Comparison of ENCODE assay signal across 8 mouse cellular contexts in genomic region chr1:82292771-82293170, GRCm38 (mm10). TPM values are rescaled to one million over a fixed set of nuclear protein-coding genes. Genes with fewer than 3 reads are reported as not detected.
DNase-seq lines count a peak whose midpoint lies in the region; ATAC-seq and TF ChIP-seq lines count a peak whose summit lies in the region.

No protein-coding gene starts in this region.

- peak; percentile 92 for DNase-seq in forebrain, embryonic 11.5 days (ENCODE audit: low spot score)
- peak; percentile 51 for DNase-seq in liver
- DNase-seq in midbrain, postnatal 0 days (ENCODE audit: low spot score): peak; percentile 92
- DNase-seq in thymus, adult 18-20 months: peak; percentile 6 to 25

- H3K27ac ChIP-seq in forebrain, embryonic 11.5 days (ENCODE audit: low read depth, low read length): peak overlapping the region; percentile 5; the same call in 1 of the 2 replicates
- H3K27ac ChIP-seq in heart, embryonic 14.5 days (replicated peaks in 1 of 2; ENCODE audit: control insufficient read depth in 1 of 2, insufficient read depth in 1 of 2, low read depth in 2 of 2, low read length in 2 of 2): peak overlapping the region; percentile 68 to 98
- H3K27ac ChIP-seq in kidney, embryonic 15.5 days: 0 out of 2 replicates have a peak overlapping the region, but pooled peaks have one; percentile 98
- H3K27ac ChIP-seq in midbrain, postnatal 0 days (ENCODE audit: low read depth, low read length): peak overlapping the region; percentile 90

- H3K27me3 ChIP-seq in megakaryocyte, embryonic 14.5 days (replicated peaks): peaks cover 68% of the 10 kb centered on the region
- H3K27me3 ChIP-seq in forebrain, embryonic 11.5 days (ENCODE audit: control insufficient read depth, insufficient read depth, low read length): no peaks in the 10 kb centered on the region
- H3K27me3 ChIP-seq in heart, embryonic 14.5 days (ENCODE audit: control insufficient read depth, insufficient read depth, low read length): peaks cover 18% of the 10 kb centered on the region; the same call in 1 of the 2 replicates
- H3K27me3 ChIP-seq in kidney, embryonic 15.5 days: peaks cover 22% of the 10 kb centered on the region
- H3K27me3 ChIP-seq in midbrain, postnatal 0 days (ENCODE audit: insufficient read depth, low read length): no peaks in the 10 kb centered on the region

- H3K36me3 ChIP-seq in megakaryocyte, embryonic 14.5 days (replicated peaks; ENCODE audit: low read length): no peaks in the 10 kb centered on the region
- peaks cover 16% of the 10 kb centered on the region for H3K36me3 ChIP-seq in forebrain, embryonic 11.5 days (ENCODE audit: control insufficient read depth, insufficient read depth, low read length)
- peaks cover 12% of the 10 kb centered on the region for H3K36me3 ChIP-seq in heart, embryonic 14.5 days (ENCODE audit: control insufficient read depth, insufficient read depth, low read length)
- peaks cover 12% of the 10 kb centered on the region for H3K36me3 ChIP-seq in kidney, embryonic 15.5 days
- H3K36me3 ChIP-seq in midbrain, postnatal 0 days (ENCODE audit: insufficient read depth, low read length): no peaks in the 10 kb centered on the region

- WGBS in forebrain, embryonic 11.5 days: 0% methylated on average over 13 of the region's 13 CpGs
- WGBS in heart, embryonic 14.5 days: under 1% methylated on average over 13 of the region's 13 CpGs
- whole genome bisulfite sequencing in kidney, embryonic 15.5 days: 1% methylated on average over 13 of the region's 13 CpGs
- WGBS in midbrain, postnatal 0 days: 2% methylated on average over 13 of the region's 13 CpGs

- no peak overlapping the region for H3K9ac ChIP-seq in forebrain, embryonic 11.5 days (ENCODE audit: low read length)
- H3K9ac ChIP-seq in heart, embryonic 14.5 days (ENCODE audit: low read length): peak overlapping the region; percentile 96
- no peak overlapping the region for H3K9ac ChIP-seq in kidney, embryonic 15.5 days
- H3K9ac ChIP-seq in midbrain, postnatal 0 days (replicated peaks; ENCODE audit: low read length, poor library complexity, severe bottlenecking): no peak overlapping the region; the same call in 1 of the 2 replicates

- H3K9me3 ChIP-seq in megakaryocyte, embryonic 14.5 days: peaks cover 15% of the 10 kb centered on the region; the same call in 1 of the 2 replicates
- no peaks in the 10 kb centered on the region; the same call in 1 of the 2 replicates for H3K9me3 ChIP-seq in forebrain, embryonic 11.5 days (ENCODE audit: control insufficient read depth, low read length)
- no peaks in the 10 kb centered on the region for H3K9me3 ChIP-seq in heart, embryonic 14.5 days (ENCODE audit: control insufficient read depth, low read length)
- no peaks in the 10 kb centered on the region for H3K9me3 ChIP-seq in kidney, embryonic 15.5 days (replicated peaks)
- H3K9me3 ChIP-seq in midbrain, postnatal 0 days (ENCODE audit: low read length): no peaks in the 10 kb centered on the region

- H3K4me3 ChIP-seq in megakaryocyte, embryonic 14.5 days (replicated peaks): peak overlapping the region; percentile 83
- H3K4me3 ChIP-seq in forebrain, embryonic 11.5 days (ENCODE audit: low read depth, low read length): peak overlapping the region; percentile 73
- H3K4me3 ChIP-seq in heart, embryonic 14.5 days (ENCODE audit: control insufficient read depth in 1 of 2, insufficient read depth in 1 of 2, low read depth in 1 of 2, low read length in 2 of 2): peak overlapping the region; percentile 56 to 78
- peak overlapping the region; percentile 72 for H3K4me3 ChIP-seq in kidney, embryonic 15.5 days (replicated peaks)
- peak overlapping the region; percentile 61 for H3K4me3 ChIP-seq in midbrain, postnatal 0 days (ENCODE audit: low read depth, low read length)

- peak overlapping the region; percentile 92 for H3K4me2 ChIP-seq in forebrain, embryonic 11.5 days (ENCODE audit: low read depth, low read length, severe bottlenecking)
- H3K4me2 ChIP-seq in heart, embryonic 14.5 days (ENCODE audit: low read length): peak overlapping the region; percentile 73
- peak overlapping the region; percentile 91 for H3K4me2 ChIP-seq in kidney, embryonic 15.5 days
- peak overlapping the region; percentile 73 for H3K4me2 ChIP-seq in midbrain, postnatal 0 days (ENCODE audit: low read depth, low read length, poor library complexity, severe bottlenecking)

- ATAC-seq in megakaryocyte, adult 5-6 weeks (ENCODE audit: poor library complexity, severe bottlenecking): no peak
- peak; percentile 76 for ATAC-seq in forebrain, embryonic 11.5 days (replicated peaks; ENCODE audit: low FRiP score)
- peak; percentile 20; the same call in 1 of the 2 replicates for ATAC-seq in heart, embryonic 14.5 days (ENCODE audit: insufficient number of reproducible peaks, insufficient read depth, low FRiP score, low read depth)
- peak; percentile 50 for ATAC-seq in kidney, embryonic 15.5 days (replicated peaks; ENCODE audit: low FRiP score)
- peak; percentile 77 for ATAC-seq in midbrain, postnatal 0 days (ENCODE audit: low FRiP score)

- H3K4me1 ChIP-seq in megakaryocyte, embryonic 14.5 days: peaks cover 39% of the 10 kb centered on the region
- peaks cover 13% of the 10 kb centered on the region for H3K4me1 ChIP-seq in forebrain, embryonic 11.5 days (replicated peaks; ENCODE audit: control insufficient read depth, insufficient read depth, low read length)
- H3K4me1 ChIP-seq in heart, embryonic 14.5 days (ENCODE audit: control insufficient read depth in 2 of 2, insufficient read depth in 2 of 2, low read length in 2 of 2): peaks cover 12 to 27% of the 10 kb centered on the region in 2 experiments; a peak in 3 of 4 replicates
- H3K4me1 ChIP-seq in kidney, embryonic 15.5 days: peaks cover 36% of the 10 kb centered on the region
- H3K4me1 ChIP-seq in midbrain, postnatal 0 days (ENCODE audit: insufficient read depth, low read length): peaks cover 9% of the 10 kb centered on the region; the same call in 1 of the 2 replicates

- TF ChIP-seq CTCF in midbrain, postnatal 0 days (IDR thresholded peaks at IDR 0.05): no peak

RNA-seq across cellular contexts. Expression of gene Irs1, which starts 1.6 kb away (rescaled TPM):
- 0.35 TPM in 1 of 2 replicates, not detected in the other for polyA plus RNA-seq in megakaryocyte, embryonic 14.5 days (2012; ENCODE audit: insufficient read depth, low replicate concordance)
- total RNA-seq in megakaryocyte, adult 5-6 weeks (2015): 0.02 and 0.07 TPM in 2 replicates
- total RNA-seq in megakaryocyte, adult 5-6 weeks (2017): 0.16 TPM in 1 of 2 replicates, not detected in the other
- polyA plus RNA-seq in forebrain, embryonic 11.5 days (2014; fragmentation: Nextera tagmentation; extraction: Ambion mirVana): 14.2 and 17.5 TPM in 2 replicates
- polyA plus RNA-seq in heart, embryonic 14.5 days (2014; fragmentation: Nextera tagmentation; extraction: Ambion mirVana): 10.5 and 10.7 TPM in 2 replicates
- polyA plus RNA-seq in kidney, embryonic 15.5 days (2015; fragmentation: Nextera tagmentation; extraction: Ambion mirVana): 4.1 and 4.3 TPM in 2 replicates
- 56.9 and 61.2 TPM in 2 replicates for total RNA-seq in midbrain, postnatal 0 days (2014; rRNA removed)
- 4.7 and 5.0 TPM in 2 replicates for polyA plus RNA-seq in midbrain, postnatal 0 days (2015; fragmentation: Nextera tagmentation; extraction: Ambion mirVana)

RNA-seq across cellular contexts. Expression of gene Rhbdd1, which starts 23.5 kb away (rescaled TPM):
- 1.2 TPM in 1 of 2 replicates, not detected in the other for polyA plus RNA-seq in megakaryocyte, embryonic 14.5 days (2012; ENCODE audit: insufficient read depth, low replicate concordance)
- 13.0 and 14.8 TPM in 2 replicates for total RNA-seq in megakaryocyte, adult 5-6 weeks (2015)
- 16.1 and 16.4 TPM in 2 replicates for total RNA-seq in megakaryocyte, adult 5-6 weeks (2017)
- polyA plus RNA-seq in forebrain, embryonic 11.5 days (2014; fragmentation: Nextera tagmentation; extraction: Ambion mirVana): 6.3 and 7.5 TPM in 2 replicates
- 7.0 and 8.7 TPM in 2 replicates for polyA plus RNA-seq in heart, embryonic 14.5 days (2014; fragmentation: Nextera tagmentation; extraction: Ambion mirVana)
- polyA plus RNA-seq in kidney, embryonic 15.5 days (2015; fragmentation: Nextera tagmentation; extraction: Ambion mirVana): 9.4 and 9.8 TPM in 2 replicates
- total RNA-seq in midbrain, postnatal 0 days (2014; rRNA removed): 3.6 and 6.9 TPM in 2 replicates
- polyA plus RNA-seq in midbrain, postnatal 0 days (2015; fragmentation: Nextera tagmentation; extraction: Ambion mirVana): 2.3 and 2.8 TPM in 2 replicates

RNA-seq across cellular contexts. Expression of gene Gm9747, which starts 59.9 kb away (rescaled TPM):
- polyA plus RNA-seq in megakaryocyte, embryonic 14.5 days (2012; ENCODE audit: insufficient read depth, low replicate concordance): not detected in 2 replicates
- not detected in 2 replicates for total RNA-seq in megakaryocyte, adult 5-6 weeks (2015)
- not detected in 2 replicates for total RNA-seq in megakaryocyte, adult 5-6 weeks (2017)
- polyA plus RNA-seq in forebrain, embryonic 11.5 days (2014; fragmentation: Nextera tagmentation; extraction: Ambion mirVana): 40.2 and 42.7 TPM in 2 replicates
- polyA plus RNA-seq in heart, embryonic 14.5 days (2014; fragmentation: Nextera tagmentation; extraction: Ambion mirVana): 38.8 and 40.1 TPM in 2 replicates
- polyA plus RNA-seq in kidney, embryonic 15.5 days (2015; fragmentation: Nextera tagmentation; extraction: Ambion mirVana): 11.4 and 11.9 TPM in 2 replicates
- not detected in 2 replicates for total RNA-seq in midbrain, postnatal 0 days (2014; rRNA removed)
- 16.3 and 16.8 TPM in 2 replicates for polyA plus RNA-seq in midbrain, postnatal 0 days (2015; fragmentation: Nextera tagmentation; extraction: Ambion mirVana)

Comparison
In these comparisons a context has a peak if more than half of its experiments do, and no peak if none do; other contexts are left out.
1. DNase-seq: peak in every context shown above with its lines; median percentile 92 in forebrain, embryonic 11.5 days; 92 in midbrain, postnatal 0 days; 51 in liver; 16 in thymus, adult 18-20 months.
2. H3K27ac ChIP-seq: peak in every context shown above with its lines; median percentile 98 in kidney, embryonic 15.5 days; 90 in midbrain, postnatal 0 days; 83 in heart, embryonic 14.5 days; 5 in forebrain, embryonic 11.5 days.
3. RNA of gene Gm9747, which starts 59.9 kb away (polyA plus RNA-seq): 40.2 to 42.7 TPM in forebrain, embryonic 11.5 days, 38.8 to 40.1 TPM in heart, embryonic 14.5 days, 16.3 to 16.8 TPM in midbrain, postnatal 0 days and 11.4 to 11.9 TPM in kidney, embryonic 15.5 days; not detected in megakaryocyte, embryonic 14.5 days; every median in the first group is over 10 times any median in the second.
4. Peak in every context shown above with its lines, with median percentiles within 50 percentile points of each other: H3K4me3 ChIP-seq and H3K4me2 ChIP-seq.